Mouse (Mus musculus): ENCODE data around the gene Gtpbp10. TPM values are rescaled to one million over a fixed set of nuclear protein-coding genes. Genes with fewer than 3 reads are reported as not detected.

The Gtpbp10 gene
- polyA plus RNA-seq (2014; fragmentation: Illumina TruSeq; extraction: RNeasy Lipid Tissue Mini Kit (QIAGEN cat#74804); ENCODE audit: low read depth, low replicate concordance): 62.8 TPM

GRCm38 (mm10) chr5:5559079-5559740 is at the start of gene Gtpbp10:
Gtpbp10 (minus strand) TSS chr5:5559538.

GRCm38 (mm10) chr5:5573749-5574317 is 14.5 kb upstream of the Gtpbp10 start, which contains the start of gene Gm8773:
Gm8773 (plus strand) TSS chr5:5573799.

GRCm38 (mm10) chr5:5514196-5515076 is 44.9 kb downstream of the Gtpbp10 start, which contains the start of gene Cldn12:
Cldn12 (minus strand) TSS chr5:5514958.

Other genes starting within 250 kb of the Gtpbp10 start
- gene Cdk14, start 139.2 kb downstream of the Gtpbp10 start, polyA plus RNA-seq (2014; fragmentation: Illumina TruSeq; extraction: RNeasy Lipid Tissue Mini Kit (QIAGEN cat#74804); ENCODE audit: low read depth, low replicate concordance): 6.8 TPM
- gene 1700015F17Rik, start 80.4 kb downstream of the Gtpbp10 start, polyA plus RNA-seq (2014; fragmentation: Illumina TruSeq; extraction: RNeasy Lipid Tissue Mini Kit (QIAGEN cat#74804); ENCODE audit: low read depth, low replicate concordance): not detected
- 181 TPM for gene Cldn12, start 44.6 kb downstream of the Gtpbp10 start, polyA plus RNA-seq (2014; fragmentation: Illumina TruSeq; extraction: RNeasy Lipid Tissue Mini Kit (QIAGEN cat#74804); ENCODE audit: low read depth, low replicate concordance)
- gene Gm8773, start 14.3 kb upstream of the Gtpbp10 start, polyA plus RNA-seq (2014; fragmentation: Illumina TruSeq; extraction: RNeasy Lipid Tissue Mini Kit (QIAGEN cat#74804); ENCODE audit: low read depth, low replicate concordance): not detected
- 21.2 TPM for gene Cfap69, start 104.7 kb upstream of the Gtpbp10 start, polyA plus RNA-seq (2014; fragmentation: Illumina TruSeq; extraction: RNeasy Lipid Tissue Mini Kit (QIAGEN cat#74804); ENCODE audit: low read depth, low replicate concordance)
- gene Steap2, start 135.0 kb upstream of the Gtpbp10 start, polyA plus RNA-seq (2014; fragmentation: Illumina TruSeq; extraction: RNeasy Lipid Tissue Mini Kit (QIAGEN cat#74804); ENCODE audit: low read depth, low replicate concordance): 196 TPM
- 20.2 TPM for gene Steap1, start 189.8 kb upstream of the Gtpbp10 start, polyA plus RNA-seq (2014; fragmentation: Illumina TruSeq; extraction: RNeasy Lipid Tissue Mini Kit (QIAGEN cat#74804); ENCODE audit: low read depth, low replicate concordance)

All from kidney, adult 10 weeks (tissue).